Mouse (Mus musculus) spleen, adult 18-20 months (tissue): ENCODE measurements around the gene Ccdc141.

Experiments
- DNase-seq, 2 experiments: peaks; one replicate each; pipeline ENCODE4 v3.0.0; 2022; ENCODE audit warnings: mixed read lengths in 2 of 2

Gene Ccdc141

GRCm38 (mm10) chr2:76970669-76971068 lies 199.8 kb downstream of the Ccdc141 start:
- no peak for DNase-seq

GRCm38 (mm10) chr2:76970204-76970603 lies 200.2 kb downstream of the Ccdc141 start:
- DNase-seq, result no peak

- no peak for DNase-seq
Observed at GRCm38 (mm10) chr2:76969637-76970036, 200.8 kb downstream of the Ccdc141 start.

- DNase-seq, result peak in 1 of 2 experiments; percentile 33
Observed at GRCm38 (mm10) chr2:76968919-76969318, 201.5 kb downstream of the Ccdc141 start.

GRCm38 (mm10) chr2:76966582-76966981 lies 203.9 kb downstream of the Ccdc141 start:
- DNase-seq, result no peak

GRCm38 (mm10) chr2:76966013-76966412 lies 204.4 kb downstream of the Ccdc141 start:
- DNase-seq, result no peak

GRCm38 (mm10) chr2:76965542-76965941 lies 204.9 kb downstream of the Ccdc141 start:
- no peak for DNase-seq

- no peak for DNase-seq
Observed at GRCm38 (mm10) chr2:76962045-76962432, 208.4 kb downstream of the Ccdc141 start.

GRCm38 (mm10) chr2:76961420-76962044 lies 208.9 kb downstream of the Ccdc141 start:
- no peak for DNase-seq
